Mouse (Mus musculus): ENCODE data around the gene Ptprq. TPM values are rescaled to one million over a fixed set of nuclear protein-coding genes. Genes with fewer than 3 reads are reported as not detected.

Ptprq gene
- polyA plus RNA-seq (2012; rRNA removed), result 0.06 and 0.09 TPM in 2 replicates

GRCm38 (mm10) chr10:107719806-107720205, at the start of gene Ptprq:
Ptprq (minus strand) TSS chr10:107720051.
- TF ChIP-seq CTCF (IDR thresholded peaks at IDR 0.05; ENCODE audit: extremely low read depth, insufficient read depth, low read length), result no peak
- Histone ChIP-seq H3K4me3 (ENCODE audit: insufficient read depth, low read length) (no peak within 1 kb of the TSS), H3K27ac (ENCODE audit: insufficient read depth, low read length) (no peak within 1 kb of the TSS), H3K4me1 (ENCODE audit: control insufficient read depth, insufficient read depth, low read length) (no peaks in the 10 kb centered on the region)

GRCm38 (mm10) chr10:107759624-107760023, 39.8 kb upstream of the Ptprq start:
- Histone ChIP-seq H3K27ac (ENCODE audit: insufficient read depth, low read length) (no peak overlapping the region), H3K4me1 (ENCODE audit: control insufficient read depth, insufficient read depth, low read length) (no peaks in the 10 kb centered on the region), H3K4me3 (ENCODE audit: insufficient read depth, low read length) (no peak overlapping the region)
- TF ChIP-seq CTCF (IDR thresholded peaks at IDR 0.05; ENCODE audit: extremely low read depth, insufficient read depth, low read length) (no peak), POLR2A (IDR thresholded peaks at IDR 0.05; ENCODE audit: extremely low read depth, insufficient read depth, low read length) (no peak)

- no peak for TF ChIP-seq POLR2A (IDR thresholded peaks at IDR 0.05; ENCODE audit: extremely low read depth, insufficient read depth, low read length)
- no peak for TF ChIP-seq CTCF (IDR thresholded peaks at IDR 0.05; ENCODE audit: extremely low read depth, insufficient read depth, low read length)
- peaks cover 6% of the 10 kb centered on the region; the same call in 1 of the 2 replicates for H3K4me1 ChIP-seq (ENCODE audit: control insufficient read depth, insufficient read depth, low read length)
- no peak overlapping the region for H3K27ac ChIP-seq (ENCODE audit: insufficient read depth, low read length)
- H3K4me3 ChIP-seq (ENCODE audit: insufficient read depth, low read length), result no peak overlapping the region
Observed at GRCm38 (mm10) chr10:107753471-107753870, 33.6 kb upstream of the Ptprq start.

- H3K4me1 ChIP-seq (ENCODE audit: control insufficient read depth, insufficient read depth, low read length), result peaks cover 6% of the 10 kb centered on the region; the same call in 1 of the 2 replicates
- no peak for TF ChIP-seq CTCF (IDR thresholded peaks at IDR 0.05; ENCODE audit: extremely low read depth, insufficient read depth, low read length)
- H3K27ac ChIP-seq (ENCODE audit: insufficient read depth, low read length), result no peak overlapping the region
- H3K4me3 ChIP-seq (ENCODE audit: insufficient read depth, low read length), result no peak overlapping the region
Observed at GRCm38 (mm10) chr10:107752351-107753143, 32.7 kb upstream of the Ptprq start.

GRCm38 (mm10) chr10:107751944-107752343, 32.1 kb upstream of the Ptprq start:
- H3K4me3 ChIP-seq (ENCODE audit: insufficient read depth, low read length), result no peak overlapping the region
- H3K4me1 ChIP-seq (ENCODE audit: control insufficient read depth, insufficient read depth, low read length), result peaks cover 6% of the 10 kb centered on the region; the same call in 1 of the 2 replicates
- TF ChIP-seq CTCF (IDR thresholded peaks at IDR 0.05; ENCODE audit: extremely low read depth, insufficient read depth, low read length), result no peak
- no peak for TF ChIP-seq POLR2A (IDR thresholded peaks at IDR 0.05; ENCODE audit: extremely low read depth, insufficient read depth, low read length)
- no peak overlapping the region for H3K27ac ChIP-seq (ENCODE audit: insufficient read depth, low read length)

GRCm38 (mm10) chr10:107747566-107747965, 27.7 kb upstream of the Ptprq start:
- Histone ChIP-seq H3K4me1 (ENCODE audit: control insufficient read depth, insufficient read depth, low read length) (peaks cover 4% of the 10 kb centered on the region; the same call in 1 of the 2 replicates), H3K4me3 (ENCODE audit: insufficient read depth, low read length) (no peak overlapping the region), H3K27ac (ENCODE audit: insufficient read depth, low read length) (no peak overlapping the region)
- TF ChIP-seq CTCF (IDR thresholded peaks at IDR 0.05; ENCODE audit: extremely low read depth, insufficient read depth, low read length) (peak; percentile 24; the same call in 1 of the 2 replicates), POLR2A (IDR thresholded peaks at IDR 0.05; ENCODE audit: extremely low read depth, insufficient read depth, low read length) (no peak)

- TF ChIP-seq CTCF (IDR thresholded peaks at IDR 0.05; ENCODE audit: extremely low read depth, insufficient read depth, low read length) (no peak), POLR2A (IDR thresholded peaks at IDR 0.05; ENCODE audit: extremely low read depth, insufficient read depth, low read length) (no peak)
Observed at GRCm38 (mm10) chr10:107746717-107747116, 26.9 kb upstream of the Ptprq start.

GRCm38 (mm10) chr10:107739815-107740214, 20.0 kb upstream of the Ptprq start:
- Histone ChIP-seq H3K4me3 (ENCODE audit: insufficient read depth, low read length) (no peak overlapping the region), H3K27ac (ENCODE audit: insufficient read depth, low read length) (no peak overlapping the region), H3K4me1 (ENCODE audit: control insufficient read depth, insufficient read depth, low read length) (no peaks in the 10 kb centered on the region)
- TF ChIP-seq POLR2A (IDR thresholded peaks at IDR 0.05; ENCODE audit: extremely low read depth, insufficient read depth, low read length) (no peak), CTCF (IDR thresholded peaks at IDR 0.05; ENCODE audit: extremely low read depth, insufficient read depth, low read length) (no peak)

More at GRCm38 (mm10) chr10:107746717-107747116, 26.9 kb upstream of the Ptprq start:
- no peak overlapping the region for H3K27ac ChIP-seq (ENCODE audit: insufficient read depth, low read length)
- H3K4me1 ChIP-seq (ENCODE audit: control insufficient read depth, insufficient read depth, low read length), result no peaks in the 10 kb centered on the region; the same call in 1 of the 2 replicates
- H3K4me3 ChIP-seq (ENCODE audit: insufficient read depth, low read length), result no peak overlapping the region

GRCm38 (mm10) chr10:107737743-107738142, 17.9 kb upstream of the Ptprq start:
- TF ChIP-seq POLR2A (IDR thresholded peaks at IDR 0.05; ENCODE audit: extremely low read depth, insufficient read depth, low read length) (no peak), CTCF (IDR thresholded peaks at IDR 0.05; ENCODE audit: extremely low read depth, insufficient read depth, low read length) (no peak)
- H3K4me1 ChIP-seq (ENCODE audit: control insufficient read depth, insufficient read depth, low read length), result no peaks in the 10 kb centered on the region
- H3K27ac ChIP-seq (ENCODE audit: insufficient read depth, low read length), result no peak overlapping the region
- H3K4me3 ChIP-seq (ENCODE audit: insufficient read depth, low read length), result no peak overlapping the region

- Histone ChIP-seq H3K27ac (ENCODE audit: insufficient read depth, low read length) (no peak overlapping the region), H3K4me3 (ENCODE audit: insufficient read depth, low read length) (no peak overlapping the region), H3K4me1 (ENCODE audit: control insufficient read depth, insufficient read depth, low read length) (no peaks in the 10 kb centered on the region)
- TF ChIP-seq CTCF (IDR thresholded peaks at IDR 0.05; ENCODE audit: extremely low read depth, insufficient read depth, low read length) (no peak), POLR2A (IDR thresholded peaks at IDR 0.05; ENCODE audit: extremely low read depth, insufficient read depth, low read length) (no peak)
Observed at GRCm38 (mm10) chr10:107735448-107735847, 15.6 kb upstream of the Ptprq start.
